Mouse (Mus musculus) lung, embryonic 14.5 days (tissue): ENCODE data around the gene Sipa1l3. TPM values are rescaled to one million over a fixed set of nuclear protein-coding genes. Genes with fewer than 3 reads are reported as not detected.

ENCODE experiments used
- ATAC-seq: fragments of 200-750 bp; cut with Nextera tagmentation; 2 replicates; pipeline ENCODE4 v1.8.0; 2017; ENCODE audit warnings: mild to moderate bottlenecking, moderate TSS enrichment, moderate library complexity; ENCODE audit not compliant: insufficient read depth
- DNase-seq: peaks from one replicate; pipeline ENCODE4 v3.0.0-alpha.2; 2015
- H3K27ac ChIP-seq: fragments of 300-500 bp; sonication (generic); 2 replicates; pipeline ENCODE4 v1.5.1; 2014; ENCODE audit warnings: low read depth, mild to moderate bottlenecking, moderate library complexity
- H3K27me3 ChIP-seq: fragments of 300-500 bp; sonication (generic); 2 replicates; pipeline ENCODE4 v1.6.1; 2014; ENCODE audit warnings: low read length, control low read depth; ENCODE audit not compliant: insufficient read depth
- H3K36me3 ChIP-seq: fragments of 300-500 bp; sonication (generic); 2 replicates; pipeline ENCODE4 v1.6.1; 2014; ENCODE audit warnings: control low read depth; ENCODE audit not compliant: insufficient read depth
- H3K4me1 ChIP-seq: fragments of 300-500 bp; sonication (generic); 2 replicates; pipeline ENCODE4 v1.6.1; 2014; ENCODE audit warnings: antibody characterized with exemption, control low read depth; ENCODE audit not compliant: insufficient read depth
- H3K4me2 ChIP-seq: fragments of 300-500 bp; sonication (generic); 2 replicates; pipeline ENCODE4 v1.6.1; 2014; ENCODE audit warnings: mild to moderate bottlenecking
- H3K4me3 ChIP-seq: fragments of 300-500 bp; sonication (generic); 2 replicates; pipeline ENCODE4 v1.5.1; 2014; ENCODE audit warnings: low read depth, low read length
- H3K9ac ChIP-seq: fragments of 300-500 bp; sonication (generic); 2 replicates; pipeline ENCODE4 v1.6.1; 2014
- H3K9me3 ChIP-seq: fragments of 300-500 bp; sonication (generic); 2 replicates; pipeline ENCODE4 v1.6.1; 2016; ENCODE audit warnings: low read depth, low read length, control low read depth
- CTCF ChIP-seq: IDR thresholded peaks from 2 replicates; pipeline ENCODE4 v1.5.1; 2016; ENCODE audit warnings: antibody characterized with exemption, low read depth
- WGBS: fragments of 180-500 bp; shearing (Covaris S2); extraction: QIAGEN DNeasy Blood & Tissue Kit; methylation state at CpG from one replicate; pipeline ENCODE4 v1.1.7; 2014; 5-methylcytosine and 5-hydroxymethylcytosine counted together
- polyA plus RNA-seq: library from polyadenylated mRNA; unstranded; fragments of >200 nt; fragmentation: Nextera tagmentation; extraction: Ambion mirVana; gene quantifications from 2 replicates; pipeline ENCODE4 v1.2.1, GENCODE M21; 2014

The Sipa1l3 gene
- polyA plus RNA-seq, 1 experiment from 2014 or later: 20.2 TPM

GRCm38 (mm10) chr7:29491861-29492260 lies 26.6 kb downstream of the Sipa1l3 start:
- Histone ChIP-seq H3K4me1 (peaks cover 13% of the 10 kb centered on the region), H3K27ac (peak overlapping the region; percentile 58; the same call in 1 of the 2 replicates), H3K27me3 (no peaks in the 10 kb centered on the region), H3K4me2 (no peak overlapping the region), H3K9ac (no peak overlapping the region), H3K4me3 (no peak overlapping the region), H3K9me3 (no peaks in the 10 kb centered on the region), H3K36me3 (no peaks in the 10 kb centered on the region)
- DNase-seq (no peak), ATAC-seq (no peak)
- no peak for TF ChIP-seq CTCF
- WGBS: 72% methylated on average over 3 of the region's 3 CpGs

DNA sequence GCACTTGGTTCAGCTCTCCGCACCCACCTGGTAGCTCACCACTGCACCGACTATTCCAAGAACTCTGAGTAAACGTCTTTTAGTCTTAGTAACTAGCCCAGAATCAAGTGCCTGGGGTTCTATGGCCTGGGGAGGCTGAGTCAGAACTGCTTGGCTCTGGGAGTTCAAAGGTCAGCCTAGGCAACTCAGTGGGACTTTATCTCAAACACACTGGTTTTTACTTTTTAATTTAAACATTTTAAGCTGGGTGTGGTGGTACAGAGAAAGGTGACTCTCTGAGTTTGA lies 27.0 kb downstream of the Sipa1l3 start:
- DNase-seq (no peak), ATAC-seq (no peak)
- Histone ChIP-seq H3K27me3 (no peaks in the 10 kb centered on the region), H3K4me1 (peaks cover 9% of the 10 kb centered on the region; the same call in 1 of the 2 replicates), H3K27ac (no peak overlapping the region), H3K9ac (no peak overlapping the region), H3K9me3 (no peaks in the 10 kb centered on the region), H3K4me3 (no peak overlapping the region), H3K4me2 (no peak overlapping the region), H3K36me3 (no peaks in the 10 kb centered on the region)
- no peak for TF ChIP-seq CTCF
- 49% methylated on average over 3 of the region's 3 CpGs for WGBS

- Histone ChIP-seq H3K4me1 (peaks cover 4% of the 10 kb centered on the region; the same call in 1 of the 2 replicates), H3K4me2 (no peak overlapping the region), H3K27ac (peak overlapping the region; percentile 27; the same call in 1 of the 2 replicates), H3K4me3 (no peak overlapping the region), H3K9me3 (no peaks in the 10 kb centered on the region), H3K27me3 (no peaks in the 10 kb centered on the region), H3K36me3 (no peaks in the 10 kb centered on the region), H3K9ac (no peak overlapping the region)
- WGBS: 74% methylated on average over 8 of the region's 8 CpGs
- TF ChIP-seq CTCF: no peak
- DNase-seq (no peak), ATAC-seq (no peak)
Observed at GRCm38 (mm10) chr7:29490704-29491470, 27.6 kb downstream of the Sipa1l3 start.

DNA sequence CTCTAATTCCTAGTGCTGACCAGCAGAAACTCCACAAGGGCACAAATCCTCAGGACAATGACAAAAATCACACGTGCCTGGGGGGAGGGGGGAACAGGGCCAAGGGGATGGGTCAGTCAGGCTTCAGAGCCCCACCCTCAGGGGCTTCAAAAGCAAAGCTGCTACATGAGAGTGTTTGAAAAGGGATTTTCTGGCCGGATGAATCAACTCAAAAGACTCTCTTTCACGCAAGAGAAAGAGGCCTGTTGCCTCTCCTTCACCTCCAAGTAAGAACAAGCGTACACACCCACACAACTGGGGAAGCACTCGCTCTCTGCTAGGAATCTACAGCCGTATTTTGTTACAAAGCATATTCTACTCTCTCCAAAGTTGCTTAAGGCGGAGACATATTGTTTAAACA lies 28.6 kb downstream of the Sipa1l3 start:
- ATAC-seq (no peak), DNase-seq (no peak)
- Histone ChIP-seq H3K4me1 (peaks cover 4% of the 10 kb centered on the region; the same call in 1 of the 2 replicates), H3K9me3 (no peaks in the 10 kb centered on the region), H3K27me3 (no peaks in the 10 kb centered on the region), H3K27ac (peak overlapping the region; percentile 67), H3K9ac (no peak overlapping the region), H3K4me3 (no peak overlapping the region), H3K36me3 (no peaks in the 10 kb centered on the region), H3K4me2 (no peak overlapping the region)
- 32% methylated on average over 7 of the region's 7 CpGs for WGBS
- no peak for TF ChIP-seq CTCF

DNA sequence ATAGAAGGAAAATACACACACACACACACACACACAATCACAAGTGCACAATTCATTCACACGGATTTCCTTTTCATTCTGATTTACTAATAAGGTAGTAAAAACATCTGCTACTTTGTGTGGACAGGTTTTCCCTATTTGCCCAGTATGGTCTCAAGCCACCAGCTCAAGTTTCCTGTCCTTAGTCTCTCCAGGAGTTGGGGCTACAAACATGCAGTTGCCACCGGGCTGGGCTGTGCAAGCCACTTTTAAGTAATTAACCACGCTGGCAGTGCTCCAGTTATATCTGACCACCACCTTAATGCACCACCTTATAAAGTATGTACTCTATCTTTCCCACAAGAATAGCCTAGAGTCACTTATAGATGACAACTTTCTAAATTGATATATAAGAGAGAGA lies 29.1 kb downstream of the Sipa1l3 start:
- TF ChIP-seq CTCF: no peak
- no peak overlapping the region for H3K4me2 ChIP-seq
- 36% methylated on average over 3 of the region's 3 CpGs for WGBS
- peak overlapping the region; percentile 67; the same call in 1 of the 2 replicates for H3K27ac ChIP-seq
- no peak overlapping the region for H3K9ac ChIP-seq
- H3K27me3 ChIP-seq: no peaks in the 10 kb centered on the region
- peaks cover 4% of the 10 kb centered on the region; the same call in 1 of the 2 replicates for H3K4me1 ChIP-seq
- no peak overlapping the region for H3K4me3 ChIP-seq
- H3K9me3 ChIP-seq: no peaks in the 10 kb centered on the region
- ATAC-seq (no peak), DNase-seq (no peak)
- no peaks in the 10 kb centered on the region for H3K36me3 ChIP-seq

DNA sequence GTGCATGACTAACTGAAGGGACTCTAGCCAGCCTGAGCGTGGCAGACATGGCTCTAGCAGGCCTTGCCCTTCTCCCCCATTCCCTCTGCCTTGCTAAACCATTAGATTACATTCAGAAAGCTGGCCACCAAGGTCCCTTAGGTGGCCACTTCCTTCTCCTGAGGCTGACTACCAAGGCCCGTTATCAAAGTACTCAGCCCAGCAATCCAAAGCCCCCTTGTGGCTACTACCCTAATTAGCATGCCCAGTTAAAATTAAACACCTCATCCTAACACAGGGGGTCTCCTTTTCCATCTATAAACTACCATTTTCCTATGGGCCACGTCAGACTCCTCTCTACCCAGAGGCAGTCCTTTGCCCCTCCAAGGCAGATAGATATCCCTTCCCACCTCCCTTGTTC lies 31.7 kb downstream of the Sipa1l3 start:
- ATAC-seq: no peak
- H3K4me2 ChIP-seq: no peak overlapping the region
- H3K9ac ChIP-seq: no peak overlapping the region
- H3K9me3 ChIP-seq: no peaks in the 10 kb centered on the region
- H3K27ac ChIP-seq: no peak overlapping the region
- no peaks in the 10 kb centered on the region for H3K27me3 ChIP-seq
- DNase-seq: no peak
- no peak overlapping the region for H3K4me3 ChIP-seq
- WGBS: 77% methylated on average over 3 of the region's 3 CpGs
- H3K36me3 ChIP-seq: no peaks in the 10 kb centered on the region
- H3K4me1 ChIP-seq: peaks cover 10% of the 10 kb centered on the region; the same call in 1 of the 2 replicates
- TF ChIP-seq CTCF: no peak

DNA sequence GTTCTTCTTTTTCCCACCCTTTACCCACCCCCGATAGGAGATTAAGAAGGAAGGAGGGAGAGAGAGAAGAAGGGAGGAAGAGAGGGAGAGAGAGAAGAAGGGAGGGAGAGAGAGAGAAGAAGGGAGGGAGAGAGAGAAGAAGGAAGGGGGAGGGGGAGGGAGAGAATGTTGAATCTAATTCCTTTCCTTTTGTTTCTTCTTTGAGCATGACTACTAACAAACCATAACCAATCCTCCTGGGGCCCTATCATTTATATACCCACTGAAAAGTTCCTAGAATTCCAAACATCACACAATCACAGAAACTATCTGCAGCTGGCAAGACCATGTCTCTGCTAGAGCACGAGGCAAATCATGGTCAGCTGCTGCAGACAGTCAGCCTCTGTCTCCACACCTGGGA lies 32.7 kb downstream of the Sipa1l3 start:
- ATAC-seq: no peak
- no peaks in the 10 kb centered on the region for H3K36me3 ChIP-seq
- no peak overlapping the region for H3K4me2 ChIP-seq
- H3K9ac ChIP-seq: no peak overlapping the region
- no peaks in the 10 kb centered on the region for H3K9me3 ChIP-seq
- 60% methylated on average over 2 of the region's 2 CpGs for WGBS
- TF ChIP-seq CTCF: no peak
- no peak overlapping the region for H3K4me3 ChIP-seq
- DNase-seq: no peak
- H3K27me3 ChIP-seq: no peaks in the 10 kb centered on the region
- H3K27ac ChIP-seq: no peak overlapping the region
- peaks cover 11% of the 10 kb centered on the region; the same call in 1 of the 2 replicates for H3K4me1 ChIP-seq

DNA sequence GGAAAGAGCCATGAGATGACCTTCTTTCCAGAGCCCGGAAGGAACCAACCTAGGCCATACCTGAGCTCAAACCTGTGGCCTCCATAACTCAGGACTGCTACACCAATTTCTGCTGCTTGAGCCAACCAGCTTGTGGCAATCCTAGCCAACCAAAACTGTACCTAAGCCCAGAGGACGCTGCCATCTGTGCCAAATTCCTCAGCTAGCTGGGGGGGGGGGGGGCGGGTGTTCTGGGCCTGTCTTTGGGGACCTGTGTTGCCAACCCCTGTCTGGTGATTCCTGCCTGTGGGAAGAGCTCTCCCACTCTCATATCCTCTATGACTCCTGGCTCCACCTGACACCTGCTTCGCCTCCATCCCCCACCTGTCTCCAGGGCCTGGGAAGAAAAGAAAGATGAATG lies 34.9 kb downstream of the Sipa1l3 start:
- no peak for TF ChIP-seq CTCF
- Histone ChIP-seq H3K4me2 (no peak overlapping the region), H3K9ac (no peak overlapping the region), H3K27ac (no peak overlapping the region), H3K4me3 (no peak overlapping the region), H3K9me3 (no peaks in the 10 kb centered on the region), H3K4me1 (peaks cover 6% of the 10 kb centered on the region; the same call in 1 of the 2 replicates), H3K27me3 (no peaks in the 10 kb centered on the region), H3K36me3 (no peaks in the 10 kb centered on the region)
- 73% methylated on average over 4 of the region's 4 CpGs for WGBS
- DNase-seq (no peak), ATAC-seq (no peak)
